Mouse (Mus musculus) embryonic facial prominence, embryonic 10.5 days (tissue): ENCODE data around the gene Sox8. TPM values are rescaled to one million over a fixed set of nuclear protein-coding genes. Genes with fewer than 3 reads are reported as not detected.

Experiments
- DNase-seq: peaks from one replicate; pipeline ENCODE4 v3.0.0-alpha.2; 2017; ENCODE audit warnings: low spot score
- H3K27ac ChIP-seq: fragments of 300-500 bp; sonication (generic); replicated peaks from 2 replicates; pipeline ENCODE4 v1.5.1; 2016; ENCODE audit warnings: mild to moderate bottlenecking
- H3K27me3 ChIP-seq: fragments of 300-500 bp; sonication (generic); replicated peaks from 2 replicates; pipeline ENCODE4 v1.6.1; 2016; ENCODE audit warnings: low read depth, mild to moderate bottlenecking; ENCODE audit not compliant: poor library complexity, severe bottlenecking
- H3K36me3 ChIP-seq: fragments of 300-500 bp; sonication (generic); replicated peaks from 2 replicates; pipeline ENCODE4 v1.6.1; 2016; ENCODE audit warnings: mild to moderate bottlenecking, moderate library complexity
- H3K4me1 ChIP-seq: fragments of 300-500 bp; sonication (generic); 2 replicates; pipeline ENCODE4 v1.6.1; 2016
- H3K4me3 ChIP-seq: fragments of 300-500 bp; sonication (generic); 2 replicates; pipeline ENCODE4 v1.5.1; 2016; ENCODE audit warnings: mild to moderate bottlenecking, moderate library complexity
- H3K9me3 ChIP-seq: fragments of 300-500 bp; sonication (generic); 2 replicates; pipeline ENCODE4 v1.6.1; 2016; ENCODE audit warnings: mild to moderate bottlenecking
- WGBS: fragments of 180-500 bp; shearing (Covaris S2); methylation state at CpG from one replicate; pipeline ENCODE4 v1.1.7; 2016; 5-methylcytosine and 5-hydroxymethylcytosine counted together
- polyA plus RNA-seq: library from polyadenylated mRNA; unstranded; fragments of >200 nt; fragmentation: Nextera tagmentation; extraction: Ambion mirVana; gene quantifications from 2 replicates; pipeline ENCODE4 v1.2.1, GENCODE M21; 2016

Gene Sox8
- 12.5 and 13.1 TPM in 2 replicates for polyA plus RNA-seq

DNA sequence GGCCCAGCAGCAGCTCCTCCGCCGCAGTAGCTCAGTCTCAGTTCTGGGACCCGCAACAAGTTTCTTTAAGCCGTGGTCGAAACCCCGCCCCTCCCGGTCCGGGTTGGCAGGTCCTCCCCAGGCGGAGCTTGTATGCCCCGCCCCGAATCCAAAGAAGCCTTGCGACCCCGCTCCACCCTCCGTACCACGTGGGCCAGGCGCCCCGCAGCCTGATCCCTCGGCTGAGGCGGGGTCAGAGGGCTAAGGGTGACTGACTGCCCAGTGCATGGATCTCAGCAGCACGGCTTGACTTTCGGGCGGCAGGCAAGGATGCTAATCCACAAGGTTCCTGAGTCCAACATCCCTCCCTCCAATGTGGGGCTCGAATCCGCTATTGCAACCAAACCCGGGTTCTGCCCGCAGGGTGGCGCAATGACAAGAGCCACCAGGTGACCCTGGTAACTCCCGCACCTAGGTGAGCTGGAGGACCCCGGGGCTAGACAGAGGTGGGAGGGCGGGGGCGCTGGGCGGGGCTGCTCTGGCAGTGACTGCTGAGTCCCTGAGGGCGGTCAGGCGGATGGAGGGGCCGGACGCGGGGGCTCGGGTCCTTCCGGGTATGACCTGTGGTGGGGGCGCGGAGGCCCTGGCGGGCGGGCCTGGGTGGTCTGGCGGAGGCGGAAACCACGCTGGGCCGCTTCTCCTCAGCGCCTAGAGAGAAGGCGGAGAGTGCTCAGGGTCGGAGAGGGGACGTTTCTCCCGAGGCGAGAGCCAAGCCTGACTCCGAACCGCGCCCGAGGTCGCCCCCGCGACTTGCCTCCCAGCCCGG, at the start of gene Sox8:
Sox8 (minus strand) TSS at position 39 of the 805 bp plus-strand sequence.
- peak within 1 kb of the TSS; percentile 81 for H3K27ac ChIP-seq
- peak; percentile 95 for DNase-seq
- H3K4me1 ChIP-seq: peaks cover 70% of the 10 kb centered on the region
- peaks cover 84% of the 10 kb centered on the region for H3K27me3 ChIP-seq
- under 1% methylated on average over 61 of the region's 61 CpGs for WGBS
- peak within 1 kb of the TSS; percentile 67 for H3K4me3 ChIP-seq
- no peaks in the 10 kb centered on the region for H3K9me3 ChIP-seq
- peaks cover 11% of the 10 kb centered on the region for H3K36me3 ChIP-seq

GRCm38 (mm10) chr17:25618508-25619056, 48.1 kb upstream of the Sox8 start:
- 74% methylated on average over 16 of the region's 16 CpGs for WGBS

GRCm38 (mm10) chr17:25614723-25615510, 44.4 kb upstream of the Sox8 start:
- H3K27ac ChIP-seq: no peak overlapping the region

More at GRCm38 (mm10) chr17:25618508-25619056, 48.1 kb upstream of the Sox8 start:
- Histone ChIP-seq H3K27me3 (no peaks in the 10 kb centered on the region), H3K36me3 (peaks cover 50% of the 10 kb centered on the region), H3K4me1 (peaks cover 35% of the 10 kb centered on the region), H3K9me3 (no peaks in the 10 kb centered on the region), H3K27ac (peak overlapping the region; percentile 10; the same call in 1 of the 2 replicates), H3K4me3 (no peak overlapping the region)
- DNase-seq: no peak

GRCm38 (mm10) chr17:25613323-25613722, 42.8 kb upstream of the Sox8 start:
- peaks cover 59% of the 10 kb centered on the region for H3K36me3 ChIP-seq
- peaks cover 32% of the 10 kb centered on the region for H3K4me1 ChIP-seq
- no peak for DNase-seq
- no peak overlapping the region for H3K27ac ChIP-seq
- no peak overlapping the region for H3K4me3 ChIP-seq
- H3K9me3 ChIP-seq: no peaks in the 10 kb centered on the region
- H3K27me3 ChIP-seq: no peaks in the 10 kb centered on the region
- WGBS: 94% methylated on average over 6 of the region's 6 CpGs

More at GRCm38 (mm10) chr17:25614723-25615510, 44.4 kb upstream of the Sox8 start:
- peaks cover 30% of the 10 kb centered on the region for H3K4me1 ChIP-seq
- no peak overlapping the region for H3K4me3 ChIP-seq
- H3K27me3 ChIP-seq: no peaks in the 10 kb centered on the region
- peaks cover 56% of the 10 kb centered on the region for H3K36me3 ChIP-seq
- no peaks in the 10 kb centered on the region for H3K9me3 ChIP-seq
- 95% methylated on average over 10 of the region's 10 CpGs for WGBS
- DNase-seq: no peak

GRCm38 (mm10) chr17:25612537-25612936, 42.1 kb upstream of the Sox8 start:
- Histone ChIP-seq H3K36me3 (peaks cover 63% of the 10 kb centered on the region), H3K27me3 (no peaks in the 10 kb centered on the region), H3K27ac (no peak overlapping the region), H3K9me3 (no peaks in the 10 kb centered on the region), H3K4me3 (no peak overlapping the region), H3K4me1 (peaks cover 30% of the 10 kb centered on the region)
- 86% methylated on average over 9 of the region's 9 CpGs for WGBS
- no peak for DNase-seq

DNA sequence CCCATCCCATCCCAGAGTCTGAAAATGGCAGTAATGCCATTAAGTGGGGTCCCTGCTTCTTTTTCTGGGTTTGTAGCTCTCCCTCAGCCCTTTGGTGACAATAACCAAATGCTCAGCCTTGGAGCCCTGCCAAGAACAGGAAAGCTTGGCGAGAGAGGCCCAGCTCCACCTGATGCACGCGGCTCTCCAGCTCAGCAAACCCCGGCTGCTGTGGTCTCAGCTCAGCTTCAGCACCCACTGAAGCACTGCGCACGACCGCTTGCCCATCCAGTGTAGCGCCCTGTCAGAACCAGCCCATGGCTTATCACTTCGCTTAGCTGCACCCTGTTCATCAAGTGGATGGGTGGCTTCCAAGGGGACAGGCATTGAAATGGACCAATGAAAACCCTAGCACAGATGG, 39.7 kb upstream of the Sox8 start:
- no peaks in the 10 kb centered on the region for H3K9me3 ChIP-seq
- H3K27ac ChIP-seq: peak overlapping the region; percentile 49; the same call in 1 of the 2 replicates
- H3K4me3 ChIP-seq: no peak overlapping the region
- H3K4me1 ChIP-seq: peaks cover 51% of the 10 kb centered on the region
- no peak for DNase-seq
- WGBS: 87% methylated on average over 9 of the region's 9 CpGs
- peaks cover 44% of the 10 kb centered on the region for H3K36me3 ChIP-seq
- no peaks in the 10 kb centered on the region for H3K27me3 ChIP-seq

- WGBS: 68% methylated on average over 3 of the region's 3 CpGs
- H3K36me3 ChIP-seq: peaks cover 38% of the 10 kb centered on the region
- no peak overlapping the region for H3K4me3 ChIP-seq
- no peaks in the 10 kb centered on the region for H3K9me3 ChIP-seq
- H3K4me1 ChIP-seq: peaks cover 57% of the 10 kb centered on the region
- H3K27ac ChIP-seq: 0 out of 2 replicates have a peak overlapping the region, but pooled peaks have one; percentile 66
- no peak for DNase-seq
- H3K27me3 ChIP-seq: no peaks in the 10 kb centered on the region; the same call in 1 of the 2 replicates
Measured at GRCm38 (mm10) chr17:25609506-25609828, 39.0 kb upstream of the Sox8 start.

DNA sequence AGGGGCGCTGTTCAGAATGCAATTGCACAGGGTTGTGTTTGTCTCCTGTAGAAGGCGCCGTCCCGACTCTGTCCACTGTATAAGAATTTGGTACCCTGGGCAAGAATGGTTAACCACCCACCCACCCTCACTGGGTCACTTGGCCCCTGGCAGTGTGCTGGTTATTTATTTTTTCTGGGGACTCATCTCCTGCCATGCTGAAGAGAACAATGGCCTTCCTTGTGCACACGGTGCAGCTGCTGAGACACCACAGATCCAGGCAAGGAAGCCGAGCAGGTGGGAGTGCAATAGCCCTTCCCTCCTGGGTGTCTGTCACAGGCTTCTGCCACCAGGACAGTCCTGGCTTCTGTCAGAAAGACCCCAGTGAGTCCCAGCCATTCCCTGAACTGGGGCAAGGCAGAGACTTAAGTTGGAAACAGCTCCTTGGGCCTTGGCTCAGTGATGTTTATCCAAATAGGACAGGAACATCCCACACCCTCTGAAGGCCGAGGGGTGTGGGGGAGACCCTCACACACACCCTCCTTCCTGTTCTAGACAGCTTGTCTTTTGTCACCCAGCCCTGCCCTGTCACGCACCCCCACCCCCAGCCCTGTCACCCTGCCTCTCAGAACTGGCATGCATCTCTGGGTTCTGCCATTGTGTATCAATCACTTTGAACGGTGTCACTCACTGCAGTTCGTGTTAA, 38.5 kb upstream of the Sox8 start:
- Histone ChIP-seq H3K9me3 (no peaks in the 10 kb centered on the region), H3K36me3 (peaks cover 33% of the 10 kb centered on the region), H3K27me3 (no peaks in the 10 kb centered on the region; the same call in 1 of the 2 replicates), H3K27ac (peak overlapping the region; percentile 66), H3K4me1 (peaks cover 63% of the 10 kb centered on the region), H3K4me3 (no peak overlapping the region)
- DNase-seq: no peak
- 53% methylated on average over 10 of the region's 10 CpGs for WGBS

DNA sequence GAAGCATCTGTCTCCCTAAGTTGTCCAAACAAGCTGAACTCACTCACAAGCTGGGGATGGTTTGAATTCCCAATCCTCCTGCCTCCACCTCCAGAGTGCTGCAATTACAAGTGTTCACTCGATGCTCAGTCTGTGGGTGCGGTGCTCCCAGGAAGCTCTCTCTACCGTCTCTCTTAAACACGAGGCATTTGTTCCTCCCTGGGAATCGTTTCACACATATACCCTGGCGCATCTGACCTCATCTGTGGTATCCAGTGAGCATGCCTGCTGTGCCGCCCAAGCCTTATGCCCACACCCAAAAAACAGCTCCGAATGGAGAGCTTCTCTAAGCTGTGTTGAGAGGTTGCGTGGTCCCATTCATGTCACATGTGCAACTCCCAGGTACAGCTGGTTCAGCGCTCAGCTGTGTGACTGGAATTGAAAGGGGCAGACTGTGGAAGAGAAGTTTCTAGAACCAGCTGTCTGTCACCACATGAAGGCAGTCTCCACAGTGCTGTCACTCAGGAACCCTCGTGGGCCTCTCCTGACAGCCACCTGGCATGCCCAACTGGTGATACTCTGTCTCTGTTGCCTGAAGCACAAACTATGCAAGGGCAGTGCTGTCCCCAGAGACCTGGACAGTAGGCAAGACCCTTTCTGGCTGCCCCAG, 37.8 kb upstream of the Sox8 start:
- H3K9me3 ChIP-seq: no peaks in the 10 kb centered on the region
- WGBS: 86% methylated on average over 11 of the region's 11 CpGs
- no peak for DNase-seq
- H3K4me3 ChIP-seq: no peak overlapping the region
- peaks cover 26% of the 10 kb centered on the region for H3K36me3 ChIP-seq
- peaks cover 70% of the 10 kb centered on the region for H3K4me1 ChIP-seq
- H3K27ac ChIP-seq: peak overlapping the region; percentile 66
- H3K27me3 ChIP-seq: no peaks in the 10 kb centered on the region; the same call in 1 of the 2 replicates

GRCm38 (mm10) chr17:25604234-25604633, 33.7 kb upstream of the Sox8 start:
- H3K27ac ChIP-seq: no peak overlapping the region
- DNase-seq: peak; percentile 57
- H3K4me1 ChIP-seq: peaks cover 82% of the 10 kb centered on the region
- H3K36me3 ChIP-seq: peaks cover 21% of the 10 kb centered on the region; the same call in 1 of the 2 replicates
- H3K27me3 ChIP-seq: peaks cover 4% of the 10 kb centered on the region; the same call in 1 of the 2 replicates
- 28% methylated on average over 5 of the region's 5 CpGs for WGBS
- no peaks in the 10 kb centered on the region for H3K9me3 ChIP-seq
- 0 out of 2 replicates have a peak overlapping the region, but pooled peaks have one; percentile 4 for H3K4me3 ChIP-seq

DNA sequence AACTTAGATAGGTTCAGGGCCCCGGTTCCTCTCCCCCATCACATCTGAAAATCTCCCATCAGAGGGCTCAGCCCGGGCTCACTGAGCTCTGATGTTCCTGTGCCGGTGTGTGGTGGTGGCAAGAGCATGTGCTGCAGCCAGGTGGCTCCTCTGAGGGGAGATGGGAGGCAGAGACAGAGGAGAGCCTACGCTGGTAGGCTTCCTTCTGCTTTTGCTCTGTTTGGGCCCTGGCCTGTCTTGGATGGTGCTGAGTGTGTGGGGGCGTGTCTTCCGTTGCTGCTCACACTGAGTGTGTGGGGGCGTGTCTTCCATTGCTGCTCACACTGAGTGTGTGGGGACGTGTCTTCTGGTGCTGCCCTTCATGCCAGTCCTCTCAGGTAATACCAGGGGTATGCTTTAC, 31.9 kb upstream of the Sox8 start:
- H3K9me3 ChIP-seq: no peaks in the 10 kb centered on the region
- DNase-seq: no peak
- H3K27ac ChIP-seq: peak overlapping the region; percentile 48
- H3K4me1 ChIP-seq: peaks cover 75% of the 10 kb centered on the region
- WGBS: 83% methylated on average over 8 of the region's 8 CpGs
- H3K4me3 ChIP-seq: no peak overlapping the region
- peaks cover 4% of the 10 kb centered on the region; the same call in 1 of the 2 replicates for H3K27me3 ChIP-seq
- H3K36me3 ChIP-seq: peaks cover 18% of the 10 kb centered on the region
